Mouse (Mus musculus): ENCODE data around the gene Tmem215. TPM values are rescaled to one million over a fixed set of nuclear protein-coding genes. Genes with fewer than 3 reads are reported as not detected.

The Tmem215 gene
- not detected for total RNA-seq (2021)
- long read RNA-seq, experiment 1 = 0 reads
- long read RNA-seq, experiment 2 = 0 reads

- DNase-seq = no peak
Measured at GRCm38 (mm10) chr4:40471880-40472279, at the start of gene Tmem215. Tmem215 (plus strand) TSS chr4:40472180.

DNA sequence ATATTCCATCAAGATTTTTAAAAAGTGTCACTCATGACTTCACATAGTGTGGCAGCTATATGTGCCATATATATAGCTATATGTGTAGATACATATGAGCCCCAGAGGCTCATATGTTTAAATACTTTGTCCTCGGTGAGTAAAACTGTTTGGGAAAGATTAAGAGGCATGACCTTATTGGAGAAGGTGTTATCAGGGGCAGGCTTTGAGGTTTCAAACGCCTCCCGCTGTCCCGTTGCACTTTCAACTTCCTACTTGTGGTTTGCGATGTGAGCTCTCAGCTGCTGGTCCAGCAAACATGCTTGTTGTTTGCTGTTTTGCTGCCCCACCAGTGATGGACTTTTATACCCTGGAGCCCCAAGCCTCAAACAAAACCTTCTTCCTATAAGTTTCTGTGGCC, 40.1 kb upstream of the Tmem215 start:
- no peak for DNase-seq

GRCm38 (mm10) chr4:40433379-40433778, 38.6 kb upstream of the Tmem215 start:
- no peak for DNase-seq

- DNase-seq = no peak
Measured at GRCm38 (mm10) chr4:40434388-40434787, 37.6 kb upstream of the Tmem215 start.

DNA sequence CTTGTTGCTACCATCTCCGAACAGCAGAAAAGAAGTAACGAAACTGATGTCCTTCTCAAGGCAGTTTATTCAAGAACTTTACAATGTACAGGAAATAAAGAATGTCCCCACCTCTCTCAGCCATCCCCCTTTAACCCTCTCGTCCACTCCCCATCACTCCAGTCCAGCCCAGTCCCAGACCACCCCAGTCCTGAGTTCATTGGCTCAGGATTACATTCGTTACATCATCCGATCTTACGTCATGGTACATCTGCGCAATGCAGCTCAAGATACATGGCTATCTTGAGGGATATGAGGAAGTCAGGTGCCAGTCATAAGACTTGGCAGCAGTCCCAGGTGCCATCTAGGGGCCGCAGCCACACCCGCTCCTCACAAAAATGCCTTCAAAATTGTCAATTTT, 28.4 kb upstream of the Tmem215 start:
- DNase-seq = no peak

DNA sequence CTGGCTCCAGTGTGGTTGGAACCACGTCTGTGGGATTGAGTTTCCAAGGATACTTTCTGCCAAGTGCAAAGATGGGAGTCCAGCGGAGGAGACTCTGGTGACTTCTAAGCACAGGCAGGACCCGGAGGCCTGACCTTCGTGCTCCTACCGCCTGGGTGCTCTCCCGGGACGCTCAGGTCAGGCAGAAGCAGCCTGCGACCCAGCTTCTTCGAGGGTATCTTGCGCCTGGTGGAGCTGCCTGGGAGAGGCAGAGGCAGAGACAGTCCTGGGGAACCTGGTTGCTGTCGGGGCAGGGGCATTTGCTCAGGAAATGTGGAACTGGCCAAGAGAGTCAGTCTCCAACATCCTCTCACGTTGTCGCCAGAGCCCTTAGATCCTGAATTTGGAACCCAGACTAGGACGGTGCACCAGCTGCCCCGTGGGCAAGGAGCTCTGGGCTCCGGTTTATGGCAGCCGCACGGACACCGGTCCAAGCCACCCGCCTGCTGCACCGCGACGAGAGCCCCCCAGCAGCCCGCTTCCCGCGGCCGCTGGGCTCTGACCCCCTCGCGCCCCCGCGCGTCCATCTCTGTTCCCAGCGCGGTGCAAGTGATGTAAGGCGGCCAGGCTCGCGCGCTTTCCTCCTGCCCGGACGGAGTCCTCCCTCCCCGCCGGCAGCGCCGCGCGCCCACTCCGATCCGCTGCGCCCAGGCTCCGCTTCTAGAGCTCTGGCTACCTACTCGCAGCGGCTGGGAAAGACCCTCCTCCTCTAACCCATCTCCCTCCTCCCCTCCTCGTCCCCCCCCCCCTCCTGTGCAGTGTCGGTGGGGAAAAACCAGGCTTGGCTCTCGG, 935 bp downstream of the Tmem215 start:
- no peak for DNase-seq

DNA sequence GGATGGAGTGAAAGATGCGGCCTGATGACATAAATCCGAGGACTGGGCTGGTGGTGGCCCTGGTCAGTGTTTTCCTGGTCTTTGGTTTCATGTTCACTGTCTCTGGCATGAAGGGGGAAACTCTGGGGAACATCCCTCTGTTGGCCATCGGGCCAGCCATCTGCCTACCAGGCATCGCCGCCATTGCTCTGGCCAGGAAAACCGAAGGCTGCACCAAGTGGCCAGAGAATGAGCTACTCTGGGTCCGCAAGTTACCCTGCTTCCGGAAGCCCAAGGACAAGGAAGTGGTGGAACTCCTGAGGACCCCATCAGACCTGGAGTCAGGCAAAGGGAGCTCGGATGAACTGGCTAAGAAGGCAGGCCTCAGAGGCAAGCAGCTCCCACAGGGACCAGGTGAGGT, 1.9 kb downstream of the Tmem215 start:
- DNase-seq = no peak

DNA sequence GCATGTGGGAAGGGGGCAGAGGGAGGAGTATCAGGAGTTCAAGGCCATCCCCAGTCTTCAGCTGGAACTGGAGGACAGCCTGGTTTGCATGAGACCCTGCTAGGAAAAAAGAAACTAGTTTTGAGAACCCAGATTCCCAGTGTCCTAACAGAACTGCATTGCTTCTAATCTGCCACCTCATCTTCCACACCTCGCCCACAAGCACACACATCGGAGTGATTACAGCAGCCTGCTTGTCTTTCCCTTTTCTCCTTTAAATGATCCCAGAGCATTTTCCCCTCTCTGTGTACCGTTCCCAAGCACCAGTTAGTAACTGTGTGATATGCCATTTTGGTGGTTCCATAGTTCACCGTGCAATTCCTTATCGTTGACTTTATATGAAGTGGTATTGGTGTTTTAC, 6.0 kb downstream of the Tmem215 start:
- DNase-seq = no peak

DNA sequence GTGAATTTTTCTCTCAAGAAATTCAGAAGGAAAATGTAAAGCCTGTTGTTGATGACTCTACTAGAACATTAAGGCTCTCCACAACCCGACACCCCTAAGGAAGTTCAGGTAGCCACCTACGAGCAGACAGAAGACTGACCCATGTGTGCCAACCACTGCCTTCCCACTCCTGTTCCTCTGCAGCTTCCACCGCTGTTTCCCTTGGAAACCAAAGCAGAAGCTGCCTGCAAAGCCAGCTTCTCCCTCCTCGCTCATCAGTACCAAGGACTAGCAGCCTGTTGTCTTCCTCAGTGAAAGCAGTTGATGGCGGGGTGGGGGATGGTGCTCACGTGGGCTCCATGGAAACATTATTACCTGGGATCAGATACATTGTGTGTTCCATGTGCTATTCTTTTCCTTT, 14.6 kb downstream of the Tmem215 start:
- no peak for DNase-seq

- DNase-seq = no peak
Measured at GRCm38 (mm10) chr4:40491731-40492130, 19.8 kb downstream of the Tmem215 start.

DNA sequence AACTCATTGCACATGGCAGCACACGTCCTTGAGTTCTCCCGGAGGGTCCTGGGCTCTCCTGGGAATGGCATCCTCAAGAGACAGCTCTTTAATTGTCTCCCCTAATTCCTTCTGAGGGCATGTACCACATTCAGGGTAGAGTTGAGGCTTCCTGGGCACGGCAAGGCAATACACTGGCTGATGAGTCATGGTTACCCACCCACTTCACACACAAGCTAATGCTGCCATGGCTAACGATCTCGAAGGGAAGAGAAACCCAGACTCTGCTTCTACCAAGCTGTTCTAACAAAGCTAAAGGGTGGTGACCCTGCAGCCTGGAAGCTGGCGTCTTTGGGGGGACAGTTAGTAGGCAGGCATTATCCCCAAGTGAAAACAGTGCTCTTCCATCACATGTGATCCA, 24.4 kb downstream of the Tmem215 start:
- DNase-seq = no peak

- DNase-seq = no peak
Measured at GRCm38 (mm10) chr4:40496828-40497227, 24.8 kb downstream of the Tmem215 start.

DNA sequence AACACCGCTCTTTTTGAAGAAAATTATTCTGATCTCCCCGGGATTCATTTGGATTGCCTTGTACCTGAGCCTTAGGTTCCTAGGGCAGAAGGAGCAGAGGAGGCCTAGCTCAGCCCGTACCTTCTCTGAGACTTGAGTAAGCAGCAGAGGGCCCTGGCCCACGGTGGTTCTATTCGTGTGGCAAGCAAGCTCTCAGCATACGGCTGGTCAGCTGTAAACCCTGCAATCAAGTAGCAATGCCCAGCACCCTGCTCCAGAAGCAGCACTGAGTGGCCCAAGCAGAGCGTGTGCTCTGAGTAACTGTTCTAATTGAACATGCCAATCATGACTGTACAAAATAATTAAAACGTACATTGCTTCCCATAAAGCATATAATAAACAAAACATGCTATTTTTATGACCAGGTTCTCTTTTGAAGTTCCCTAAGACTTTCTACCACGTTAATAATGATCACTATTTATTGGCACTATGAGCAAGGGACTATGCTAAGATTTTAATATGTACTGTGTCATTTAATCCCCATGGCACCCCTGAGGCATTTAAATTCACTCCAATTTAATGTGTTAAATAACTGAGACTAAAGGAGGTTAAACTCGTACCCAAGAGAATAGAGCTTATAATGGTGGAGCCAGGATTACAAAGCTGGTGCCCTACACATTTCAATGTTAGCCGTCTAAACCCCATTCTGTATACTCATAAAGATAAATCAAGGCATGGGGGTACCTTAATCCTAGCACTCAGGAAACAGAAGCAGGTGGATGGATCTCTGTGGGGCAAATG, 28.0 kb downstream of the Tmem215 start:
- DNase-seq = no peak

- no peak for DNase-seq
Measured at GRCm38 (mm10) chr4:40502459-40502858, 30.5 kb downstream of the Tmem215 start.

GRCm38 (mm10) chr4:40509534-40509933, 37.6 kb downstream of the Tmem215 start:
- DNase-seq = no peak

- no peak for DNase-seq
Measured at GRCm38 (mm10) chr4:40513235-40513634, 41.3 kb downstream of the Tmem215 start.

GRCm38 (mm10) chr4:40518545-40519324, 46.8 kb downstream of the Tmem215 start:
- no peak for DNase-seq

Other genes starting within 250 kb of the Tmem215 start
- gene Ddx58, start 232.4 kb upstream of the Tmem215 start, total RNA-seq (2021) = 1 to 10 TPM; 7.6 to 8.5 TPM
- gene Smim27, start 202.6 kb upstream of the Tmem215 start, total RNA-seq (2021) = 10 to 100 TPM; 38.5 to 43.6 TPM
- gene Topors, start 202.3 kb upstream of the Tmem215 start, total RNA-seq (2021) = 10 to 100 TPM in 1 of 2 experiments, 1 to 10 TPM in 1; 9.6 to 10.0 TPM
- gene Ndufb6, start 192.8 kb upstream of the Tmem215 start, total RNA-seq (2021) = 100 to 1,000 TPM; 498 to 550 TPM
- gene Aptx, start 231.0 kb downstream of the Tmem215 start, total RNA-seq (2021) = 10 to 100 TPM; 14.9 to 16.7 TPM
- 100 to 1,000 TPM; 122 to 176 TPM for gene Dnaja1, start 250.0 kb downstream of the Tmem215 start, total RNA-seq (2021)